Mouse (Mus musculus) heart, postnatal 4 days (tissue): ENCODE data around the gene Cdk7. TPM values are rescaled to one million over a fixed set of nuclear protein-coding genes. Genes with fewer than 3 reads are reported as not detected.
"Not testable (repeated sequence)": the region's sequence is repeated elsewhere in the genome, so short reads cannot be mapped to it uniquely, and the experiment has no call there.

ENCODE experiments used
- DNase-seq: peaks from one replicate; pipeline ENCODE4 v3.0.0; 2021
- total RNA-seq, 2 experiments: library from RNA; stranded (reverse); gene quantifications; 2 replicates each; pipeline ENCODE4 v1.2.3; 2021

Cdk7 gene
- 10 to 100 TPM; 38.0 to 39.1 TPM for total RNA-seq

DNA sequence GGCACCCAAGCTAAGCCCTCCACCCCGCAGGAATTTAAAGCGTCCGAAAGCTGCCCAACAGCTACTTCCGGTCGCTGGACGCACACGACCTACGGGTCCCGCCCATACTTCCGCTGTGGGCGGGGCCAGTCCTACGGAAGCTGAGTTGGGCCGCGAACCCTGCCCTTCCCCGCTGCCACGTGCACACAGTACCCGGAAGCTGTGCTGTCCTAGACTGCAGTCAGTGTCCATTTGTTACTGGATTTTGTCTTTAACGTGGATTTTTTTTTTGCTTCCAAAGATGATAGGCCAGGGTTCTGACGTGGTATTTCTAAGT lies at the start of gene Cdk7:
Gene Cdk7, minus strand, starts transcription at position 79 of the 316 bp plus-strand sequence.
- DNase-seq, result peak; percentile 94

- DNase-seq, result no peak
These were observed 46.8 kb upstream of the Cdk7 start for GRCm38 (mm10) chr13:100777491-100777890.

GRCm38 (mm10) chr13:100776710-100777109 lies 46.0 kb upstream of the Cdk7 start:
- DNase-seq, result no peak

DNA sequence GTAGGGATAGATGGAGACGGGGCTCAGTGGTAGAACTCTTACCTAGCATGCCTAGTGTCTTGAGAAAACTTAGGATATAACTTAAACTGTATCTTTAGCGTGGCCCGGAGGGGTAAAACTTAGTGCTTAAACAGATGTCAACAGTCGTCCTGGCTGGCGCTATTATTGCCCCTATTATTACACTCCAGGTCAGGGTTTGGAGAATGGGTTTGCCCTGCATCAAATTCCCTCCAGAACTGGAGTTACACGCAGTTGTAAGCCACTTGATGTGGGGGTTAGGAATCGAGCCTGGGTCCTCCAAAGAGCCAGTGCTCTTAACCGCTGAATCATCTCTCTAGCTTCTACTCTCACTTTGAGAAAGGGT lies 45.3 kb upstream of the Cdk7 start:
- DNase-seq, result no peak

- DNase-seq, result peak; percentile 86
These were observed 44.7 kb upstream of the Cdk7 start, which contains the start of gene Cenph for GRCm38 (mm10) chr13:100775252-100776055. TSS of gene Cenph (minus strand) at chr13:100775899.

DNA sequence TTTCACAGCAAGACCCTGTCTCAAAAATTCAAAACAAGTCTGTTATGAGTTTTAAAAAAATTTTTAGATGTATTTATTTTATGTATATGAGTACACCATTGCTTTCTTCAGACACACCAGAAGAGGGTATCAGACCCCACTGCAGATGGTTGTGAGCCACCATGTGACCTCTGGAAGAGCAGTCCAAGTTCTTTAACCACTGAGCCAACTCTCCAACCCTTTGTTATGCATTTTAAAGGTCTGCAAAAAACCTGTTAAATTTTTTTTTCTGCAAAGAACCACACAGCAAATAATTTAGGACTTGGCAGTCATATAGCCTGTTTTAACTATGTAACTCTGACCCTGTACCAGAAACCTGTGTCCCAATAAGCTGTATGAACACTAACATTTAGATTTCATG lies 44.0 kb upstream of the Cdk7 start:
- DNase-seq, result no peak

DNA sequence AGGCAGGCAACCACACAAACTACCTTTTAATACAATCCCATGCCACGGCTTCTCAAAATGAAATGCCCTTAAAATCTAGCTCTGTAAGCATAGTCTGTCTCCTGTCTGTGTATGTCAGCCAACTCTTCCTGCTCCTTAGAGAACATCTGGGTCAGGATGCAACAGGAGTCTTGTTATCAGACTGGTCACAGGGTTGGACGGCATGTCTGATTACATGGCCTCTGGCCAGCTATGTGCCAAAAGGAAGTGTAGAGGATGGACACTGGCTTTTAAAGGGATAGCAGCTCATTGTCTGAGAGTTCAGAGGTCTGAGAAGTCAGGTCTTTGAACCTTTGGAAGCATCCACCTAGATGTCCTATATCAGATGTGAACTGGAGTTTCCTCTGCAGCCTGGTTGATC lies 24.6 kb upstream of the Cdk7 start:
- DNase-seq, result peak; percentile 17

DNA sequence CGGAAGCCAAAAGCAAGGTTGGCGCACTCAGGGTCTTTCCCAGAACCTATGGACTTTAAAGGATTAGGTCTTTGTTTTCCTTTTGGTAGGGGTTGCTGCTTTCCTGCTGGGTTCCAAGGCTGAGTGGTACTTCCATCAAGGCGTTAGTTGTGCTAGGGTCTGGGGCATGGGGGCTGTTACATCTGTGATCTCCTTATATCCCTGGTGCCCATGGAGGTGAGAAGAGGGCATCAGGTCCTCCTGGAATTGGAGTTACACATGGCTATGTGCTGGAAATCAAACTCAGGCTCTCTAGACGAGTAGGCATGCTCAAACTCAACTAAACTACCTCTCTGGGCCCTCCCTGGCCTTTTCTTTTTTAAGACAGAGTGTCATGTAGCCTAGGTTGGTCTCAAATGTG lies 23.4 kb upstream of the Cdk7 start:
- no peak for DNase-seq

GRCm38 (mm10) chr13:100753011-100753410 lies 22.3 kb upstream of the Cdk7 start:
- DNase-seq, result no peak

- DNase-seq, result no peak
These were observed 21.8 kb upstream of the Cdk7 start for GRCm38 (mm10) chr13:100752529-100752928.

- no peak for DNase-seq
These were observed 20.7 kb upstream of the Cdk7 start for GRCm38 (mm10) chr13:100751402-100751801.

DNA sequence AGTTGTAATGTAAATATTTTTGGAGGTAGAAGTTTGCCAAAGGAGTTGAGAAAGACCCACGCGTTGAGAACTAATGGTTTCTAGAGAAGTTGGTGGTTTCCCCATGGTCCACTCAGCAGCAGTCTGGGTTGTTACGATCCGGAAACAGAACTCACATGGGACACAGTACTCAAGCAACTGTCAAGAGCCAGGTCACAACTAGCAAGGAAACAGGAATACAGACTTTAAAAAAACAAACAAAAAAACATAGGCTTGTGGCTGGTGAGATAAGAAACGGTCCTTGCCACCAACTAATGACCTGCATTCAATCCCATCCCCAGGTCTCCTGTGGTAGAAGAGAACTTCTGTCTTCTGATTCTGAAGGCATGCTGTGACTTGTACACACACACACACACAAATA lies 20.1 kb upstream of the Cdk7 start:
- DNase-seq, result no peak

DNA sequence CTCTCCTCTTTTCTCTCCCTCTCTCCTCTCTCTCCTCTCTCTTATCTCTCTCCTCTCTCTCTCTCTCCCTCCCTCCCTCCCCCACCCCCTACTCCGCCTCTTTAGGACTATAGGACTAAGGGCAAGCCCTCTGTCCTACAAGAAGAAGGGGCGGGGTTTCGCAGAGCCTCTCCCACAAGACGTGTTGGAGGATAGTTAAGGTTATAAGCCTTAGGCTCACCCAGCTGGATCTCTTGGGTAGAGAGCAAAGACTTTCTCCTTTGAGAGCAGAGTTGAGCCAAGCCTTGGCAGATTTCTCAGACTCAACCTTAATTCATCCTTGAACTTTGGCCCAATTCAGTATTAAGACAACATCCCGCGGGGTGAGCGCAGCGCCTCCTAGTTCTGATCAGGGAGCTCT lies 17.9 kb upstream of the Cdk7 start:
- DNase-seq, result no peak

DNA sequence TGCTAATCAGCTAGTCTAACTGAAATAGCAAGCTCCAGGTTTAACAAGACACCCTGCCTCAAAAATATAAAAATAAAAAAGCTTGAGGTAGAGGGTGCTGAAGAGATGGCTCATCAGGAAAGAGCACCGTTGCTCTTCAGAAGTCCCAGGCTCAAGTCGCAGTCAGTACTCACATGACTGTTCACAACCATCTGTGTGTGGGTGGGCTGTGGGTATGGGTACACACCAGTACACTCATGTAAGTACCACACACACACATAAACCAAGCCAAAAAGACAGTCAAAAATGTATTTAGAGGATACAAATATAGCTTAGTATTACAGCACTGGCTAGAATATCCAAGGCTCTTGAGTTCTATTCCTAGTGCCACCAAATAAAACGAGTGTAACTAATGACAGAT lies 15.4 kb upstream of the Cdk7 start:
- no peak for DNase-seq

DNA sequence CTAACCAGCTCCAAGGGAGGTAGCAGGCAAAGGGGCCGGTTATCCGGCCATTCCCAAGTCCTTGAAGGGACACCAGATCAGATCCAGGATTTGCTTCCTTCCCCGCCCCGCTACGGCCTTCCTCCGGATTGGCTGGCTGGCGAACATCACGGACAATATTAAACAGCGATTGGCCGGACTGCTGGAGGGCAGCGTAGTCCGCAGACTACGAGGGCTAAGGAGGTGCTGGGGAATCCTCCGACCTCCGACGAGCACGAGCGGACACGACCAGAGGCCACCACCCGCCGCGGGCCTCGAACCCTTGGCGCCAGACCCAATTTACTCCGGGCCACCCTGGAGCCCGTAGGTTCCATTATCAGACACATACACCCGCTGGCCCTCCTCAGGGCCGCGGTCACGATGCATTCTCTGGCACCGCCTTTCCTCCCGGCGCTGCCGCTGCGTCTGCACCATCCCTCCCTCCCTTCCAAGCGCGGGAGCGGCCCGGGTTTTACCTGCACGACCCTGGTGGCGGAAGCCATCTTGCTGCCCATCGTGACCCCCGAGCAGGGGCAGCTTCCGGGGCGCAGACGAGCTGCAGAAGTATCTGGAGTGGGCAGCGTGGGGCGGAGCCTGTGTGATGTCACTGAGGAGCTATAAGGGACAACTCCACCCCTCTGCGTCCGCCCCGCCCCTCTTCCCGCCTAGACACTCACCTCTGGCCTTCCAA lies 13.5 kb upstream of the Cdk7 start, which contains the start of gene Mrps36:
Gene Mrps36, minus strand, starts transcription at position 624 of the 709 bp plus-strand sequence.
- DNase-seq, result peak; percentile 94

GRCm38 (mm10) chr13:100743346-100744035 lies 12.8 kb upstream of the Cdk7 start:
- DNase-seq, result no peak

- no peak for DNase-seq
These were observed 12.1 kb upstream of the Cdk7 start for GRCm38 (mm10) chr13:100742831-100743230.

DNA sequence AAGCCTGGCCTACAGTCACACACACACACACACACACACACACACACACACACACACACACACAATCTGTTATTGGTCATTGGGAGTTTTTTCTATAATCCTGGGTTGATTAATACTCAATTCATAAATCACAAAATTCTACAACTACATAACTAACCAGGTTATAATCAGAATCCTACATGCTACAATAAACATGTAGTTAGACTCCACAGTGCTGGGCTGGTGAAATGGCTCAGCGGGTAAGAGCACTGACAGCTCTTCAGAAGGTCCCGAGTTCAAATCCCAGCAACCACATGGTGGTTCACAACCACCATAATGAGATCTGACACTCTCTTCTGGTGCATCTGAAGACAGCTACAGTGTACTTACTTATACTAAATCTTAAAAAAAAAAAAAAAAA lies 2.0 kb upstream of the Cdk7 start:
- DNase-seq, result no peak

GRCm38 (mm10) chr13:100731462-100732046 lies 815 bp upstream of the Cdk7 start:
- DNase-seq, result not testable (repeated sequence)

DNA sequence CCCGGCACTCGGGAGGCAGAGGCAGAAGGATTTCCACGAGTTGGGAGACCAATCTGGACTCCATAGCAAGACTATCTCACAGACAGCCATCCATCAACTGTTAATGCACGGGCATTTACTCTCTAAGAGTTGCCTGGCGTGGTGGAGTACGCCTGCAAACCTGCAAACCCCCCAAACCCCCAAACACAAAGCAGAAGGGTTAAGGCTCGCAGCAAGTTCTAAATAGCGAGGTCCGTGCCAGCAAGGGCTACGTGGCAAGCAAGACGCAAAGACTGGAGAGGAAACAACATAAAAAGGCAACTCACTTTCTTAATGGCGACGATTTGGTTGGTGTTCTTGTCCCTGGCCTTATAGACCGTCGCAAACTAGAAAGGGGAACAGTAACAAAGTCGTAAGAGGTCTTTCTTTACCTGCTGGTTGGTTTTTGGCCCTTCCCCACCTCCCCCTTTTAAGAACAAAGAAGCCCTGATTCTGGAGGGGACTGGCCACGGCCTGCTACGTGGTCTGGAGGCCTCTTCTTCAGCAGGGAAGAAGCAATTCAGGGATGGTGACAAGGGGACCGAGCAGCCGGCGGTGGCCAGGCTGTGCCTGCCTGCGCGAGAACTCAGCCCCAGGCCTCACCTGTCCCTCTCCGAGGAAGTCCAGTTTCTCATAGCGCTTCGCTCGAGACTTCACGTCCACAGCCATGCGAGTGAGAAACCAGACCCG lies 432 bp downstream of the Cdk7 start:
- peak; percentile 32 for DNase-seq

DNA sequence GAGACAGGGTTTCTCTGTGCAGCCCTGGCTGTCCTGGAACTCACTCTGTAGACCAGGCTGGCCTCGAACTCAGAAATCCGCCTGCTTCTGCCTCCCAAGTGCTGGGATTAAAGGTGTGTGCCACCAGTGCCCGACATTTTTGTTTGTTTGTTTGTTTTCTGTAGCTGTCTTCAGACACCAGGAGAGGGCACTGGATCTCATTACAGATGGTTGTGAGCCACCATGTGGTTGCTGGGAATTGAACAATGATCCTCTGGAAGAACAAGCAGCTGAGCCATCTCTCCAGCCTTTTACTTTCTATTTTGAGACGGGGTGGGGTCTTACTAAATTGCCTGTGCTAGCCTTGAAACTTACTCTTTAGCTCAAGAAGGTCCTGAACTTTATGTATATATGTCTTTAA lies 2.2 kb downstream of the Cdk7 start:
- DNase-seq, result not testable (repeated sequence)

- no peak for DNase-seq
These were observed 2.7 kb downstream of the Cdk7 start for GRCm38 (mm10) chr13:100728086-100728485.
